Mouse (Mus musculus) megakaryocyte, embryonic 14.5 days (primary cell): Measurements from ENCODE around the gene Il21r.

Experiments used
- FLI1 ChIP-seq: IDR thresholded peaks from 2 replicates; pipeline ENCODE4 v1.6.1; 2012; ENCODE audit warnings: low read length, inconsistent platforms, mixed read lengths
- GATA1 ChIP-seq: IDR thresholded peaks from 3 replicates; pipeline ENCODE4 v1.6.1; 2012; ENCODE audit warnings: mixed read lengths, low read length, inconsistent platforms, borderline replicate concordance

DNA sequence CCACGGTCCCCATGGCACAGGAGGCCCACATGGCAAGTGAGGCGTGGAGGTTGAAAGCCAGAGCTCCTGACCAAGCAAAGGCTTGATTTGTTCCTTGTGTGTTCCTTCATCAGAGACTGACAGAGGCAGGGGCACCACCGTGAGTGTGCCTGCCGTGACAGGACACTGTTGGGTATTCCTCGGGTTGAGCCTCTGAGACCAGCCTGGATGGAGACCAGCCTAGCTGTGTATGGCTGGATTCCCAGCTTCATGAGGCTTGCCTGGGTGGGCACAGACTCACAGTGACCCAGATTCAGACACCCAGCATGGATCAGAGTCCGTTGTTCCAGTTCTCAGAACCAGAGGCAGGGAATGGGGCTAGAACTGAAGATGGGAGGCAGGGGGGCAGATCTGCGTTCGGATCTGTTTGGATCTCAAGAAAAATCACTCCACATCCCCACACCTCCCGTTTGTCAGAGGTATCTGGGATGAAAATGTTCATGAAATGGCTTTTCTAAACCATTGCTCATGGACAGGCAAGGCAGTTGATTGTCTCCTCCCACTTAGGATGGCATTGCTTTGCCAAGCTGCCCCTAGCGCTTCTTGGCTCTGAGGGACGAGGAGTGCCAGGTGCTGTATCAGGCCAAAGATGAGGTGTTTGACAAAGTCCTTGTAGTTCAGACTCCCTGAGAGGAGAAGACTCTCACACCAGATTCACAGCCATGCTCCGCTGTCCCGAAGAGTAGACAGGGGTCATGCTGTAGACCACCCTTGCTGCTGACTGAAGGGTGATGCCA is 49.4 kb upstream of the Il21r start:
- TF ChIP-seq GATA1, result no peak
- no peak for TF ChIP-seq FLI1
